Mouse (Mus musculus) MEL (cell line): ENCODE measurements around the gene Prph2. TPM values are rescaled to one million over a fixed set of nuclear protein-coding genes. Genes with fewer than 3 reads are reported as not detected.

Experiments
- DNase-seq: peaks from one replicate; pipeline ENCODE4 v3.0.0; 2011; ENCODE audit warnings: low read depth, low spot score
- H3K27ac ChIP-seq: 2 replicates; pipeline ENCODE4 v1.5.1; 2012; ENCODE audit warnings: low read depth, mild to moderate bottlenecking, control low read depth, low read length, moderate library complexity; ENCODE audit not compliant: control insufficient read depth
- H3K27me3 ChIP-seq, 2 experiments: fragments of 150-350 bp in 1 of 2; sonication (generic) in 1 of 2; 2 replicates each; pipeline ENCODE4 v1.6.1; 2012; ENCODE audit warnings: low read length in 2 of 2, mild to moderate bottlenecking in 2 of 2, improper control_type of control experiment in 1 of 2, moderate library complexity in 1 of 2; ENCODE audit not compliant: insufficient read depth in 2 of 2, control insufficient read depth in 1 of 2
- H3K36me3 ChIP-seq, 2 experiments: 2 replicates each; pipeline ENCODE4 v1.6.1; 2012 to 2014; ENCODE audit warnings: low read length in 2 of 2, improper control_type of control experiment in 1 of 2, inconsistent platforms in 1 of 2, mild to moderate bottlenecking in 1 of 2; ENCODE audit not compliant: insufficient read depth in 2 of 2, control insufficient read depth in 1 of 2
- H3K4me1 ChIP-seq, 2 experiments: fragments of 150-350 bp in 1 of 2; sonication (generic) in 1 of 2; 2 replicates each; pipeline ENCODE4 v1.6.1; 2012; ENCODE audit warnings: low read length in 2 of 2, improper control_type of control experiment in 1 of 2, mild to moderate bottlenecking in 1 of 2; ENCODE audit not compliant: insufficient read depth in 2 of 2, control insufficient read depth in 1 of 2
- H3K4me3 ChIP-seq, 2 experiments: fragments of 150-350 bp in 1 of 2; sonication (generic) in 1 of 2; 2 replicates each; pipeline ENCODE4 v1.5.1; 2012; ENCODE audit warnings: low read depth in 2 of 2, low read length in 2 of 2, mild to moderate bottlenecking in 2 of 2, moderate library complexity in 2 of 2, control low read depth in 1 of 2, improper control_type of control experiment in 1 of 2; ENCODE audit not compliant: control insufficient read depth in 1 of 2, insufficient read depth in 1 of 2
- H3K79me2 ChIP-seq: 2 replicates; pipeline ENCODE4 v1.6.1; 2012; ENCODE audit warnings: mild to moderate bottlenecking, low read length, moderate library complexity; ENCODE audit not compliant: control insufficient read depth, poor library complexity, insufficient read depth
- H3K9ac ChIP-seq: 2 replicates; pipeline ENCODE4 v1.6.1; 2012; ENCODE audit warnings: low read depth, mild to moderate bottlenecking, control low read depth, low read length, moderate library complexity; ENCODE audit not compliant: control insufficient read depth, poor library complexity, severe bottlenecking
- H3K9me3 ChIP-seq: fragments of 150-350 bp; sonication (generic); replicated peaks from 2 replicates; pipeline ENCODE4 v1.6.1; 2012; ENCODE audit warnings: mild to moderate bottlenecking, low read length, improper control_type of control experiment, moderate library complexity; ENCODE audit not compliant: insufficient read depth
- BHLHE40 ChIP-seq: IDR thresholded peaks from 2 replicates; pipeline ENCODE4 v1.6.1; 2012; ENCODE audit warnings: low read depth, mild to moderate bottlenecking, inconsistent platforms, low read length, improper control_type of control experiment, borderline replicate concordance
- CHD1 ChIP-seq: IDR thresholded peaks from 2 replicates; pipeline ENCODE4 v1.6.1; 2012; ENCODE audit warnings: low read depth, mild to moderate bottlenecking, inconsistent platforms, low read length, improper control_type of control experiment
- CTCF ChIP-seq, 3 experiments: IDR thresholded peaks in 2 of 3; conservative IDR thresholded peaks in 1 of 3; 2 replicates each; pipeline ENCODE4 v1.5.1; 2011 to 2012; ENCODE audit warnings: low read length in 3 of 3, low read depth in 2 of 3, mild to moderate bottlenecking in 2 of 3, improper control_type of control experiment in 1 of 3, inconsistent platforms in 1 of 3, mixed read lengths in 1 of 3, moderate library complexity in 1 of 3; ENCODE audit not compliant: control insufficient read depth in 1 of 3, insufficient read depth in 1 of 3, poor library complexity in 1 of 3, severe bottlenecking in 1 of 3
- E2F4 ChIP-seq: IDR thresholded peaks from 2 replicates; pipeline ENCODE4 v1.6.1; 2011; ENCODE audit warnings: low read depth, low read length, improper control_type of control experiment, borderline replicate concordance
- GATA1 ChIP-seq: IDR thresholded peaks from 2 replicates; pipeline ENCODE4 v1.6.1; 2011; ENCODE audit warnings: low read depth, low read length, improper control_type of control experiment
- JUND ChIP-seq: IDR thresholded peaks from 2 replicates; pipeline ENCODE4 v1.6.1; 2011; ENCODE audit warnings: low read depth, mild to moderate bottlenecking, improper control_type of control experiment, low read length
- MEF2A ChIP-seq: IDR thresholded peaks from 2 replicates; pipeline ENCODE4 v1.6.1; 2014; ENCODE audit warnings: low read depth, mild to moderate bottlenecking, inconsistent platforms, low read length, improper control_type of control experiment; ENCODE audit not compliant: poor library complexity, insufficient replicate concordance, severe bottlenecking; ENCODE audit errors: extremely low read depth
- MXI1 ChIP-seq: IDR thresholded peaks from 2 replicates; pipeline ENCODE4 v1.6.1; 2011; ENCODE audit warnings: mild to moderate bottlenecking, low read depth, low read length, improper control_type of control experiment
- MYB ChIP-seq: IDR thresholded peaks from 2 replicates; pipeline ENCODE4 v1.6.1; 2011; ENCODE audit warnings: mild to moderate bottlenecking, low read depth, low read length, improper control_type of control experiment
- MYC ChIP-seq: IDR thresholded peaks from 2 replicates; pipeline ENCODE4 v1.6.1; 2011; ENCODE audit warnings: low read depth, mild to moderate bottlenecking, low read length, improper control_type of control experiment, moderate library complexity
- POLR2A ChIP-seq, 2 experiments: IDR thresholded peaks; 2 replicates each; pipeline ENCODE4 v1.6.1; 2011 to 2012; ENCODE audit warnings: low read length in 2 of 2, mild to moderate bottlenecking in 2 of 2, control low read depth in 1 of 2, improper control_type of control experiment in 1 of 2, low read depth in 1 of 2, moderate library complexity in 1 of 2; ENCODE audit not compliant: control insufficient read depth in 1 of 2, insufficient read depth in 1 of 2, poor library complexity in 1 of 2
- RAD21 ChIP-seq: IDR thresholded peaks from 2 replicates; pipeline ENCODE4 v1.6.1; 2011; ENCODE audit warnings: mild to moderate bottlenecking, low read depth, low read length, improper control_type of control experiment
- RCOR1 ChIP-seq: IDR thresholded peaks from 2 replicates; pipeline ENCODE4 v1.6.1; 2012; ENCODE audit warnings: low read depth, mild to moderate bottlenecking, inconsistent platforms, low read length, improper control_type of control experiment
- SIN3A ChIP-seq: IDR thresholded peaks from 2 replicates; pipeline ENCODE4 v1.6.1; 2012; ENCODE audit warnings: low read length, improper control_type of control experiment, inconsistent platforms
- TAL1 ChIP-seq: IDR thresholded peaks from 2 replicates; pipeline ENCODE4 v1.6.1; 2012; ENCODE audit warnings: mild to moderate bottlenecking, inconsistent platforms, low read length, moderate library complexity, mixed read lengths
- TBP ChIP-seq: IDR thresholded peaks from 2 replicates; pipeline ENCODE4 v1.8.0; 2011; ENCODE audit warnings: low read depth, low read length, improper control_type of control experiment
- UBTF ChIP-seq: IDR thresholded peaks from 2 replicates; pipeline ENCODE4 v1.6.1; 2012; ENCODE audit warnings: low read depth, mild to moderate bottlenecking, inconsistent platforms, low read length, improper control_type of control experiment, moderate library complexity, borderline replicate concordance; ENCODE audit not compliant: insufficient read depth
- USF1 ChIP-seq: IDR thresholded peaks from 2 replicates; pipeline ENCODE4 v1.6.1; 2014; ENCODE audit warnings: low read depth, mild to moderate bottlenecking, inconsistent platforms, low read length, improper control_type of control experiment, moderate library complexity
- USF2 ChIP-seq, 2 experiments: IDR thresholded peaks; 2 replicates each; pipeline ENCODE4 v1.6.1; 2011 to 2012; ENCODE audit warnings: improper control_type of control experiment in 2 of 2, low read length in 2 of 2, borderline replicate concordance in 1 of 2, inconsistent platforms in 1 of 2, low read depth in 1 of 2, mild to moderate bottlenecking in 1 of 2; ENCODE audit not compliant: insufficient read depth in 1 of 2
- ZC3H11A ChIP-seq: IDR thresholded peaks from 2 replicates; pipeline ENCODE4 v1.6.1; 2012; ENCODE audit warnings: low read depth, mild to moderate bottlenecking, inconsistent platforms, low read length, improper control_type of control experiment
- ZNF384 ChIP-seq: IDR thresholded peaks from 2 replicates; pipeline ENCODE4 v1.6.1; 2012; ENCODE audit warnings: low read depth, mild to moderate bottlenecking, inconsistent platforms, low read length, improper control_type of control experiment
- polyA plus RNA-seq, 2 experiments: library from polyadenylated mRNA; stranded (reverse) in 1 of 2; unstranded in 1 of 2; fragments of >175 nt in 1 of 2; fragments of >200 nt in 1 of 2; gene quantifications; 2 replicates each; pipeline versions ENCODE4 v1.2.1 to v1.2.4; 2012; ENCODE audit warnings: low replicate concordance in 2 of 2, low read depth in 1 of 2; ENCODE audit not compliant: insufficient read length in 2 of 2, insufficient read depth in 1 of 2, missing spikeins in 1 of 2
- total RNA-seq: library from RNA; depleted of rRNA; stranded (reverse); fragments of 300-350 nt; gene quantifications from 2 replicates; pipeline ENCODE4 v1.2.3, GENCODE M21; 2012

The Prph2 gene
- total and polyA plus RNA-seq, 3 experiments = not detected

- TF ChIP-seq CHD1 (no peak), USF2 (IDR thresholded peaks at IDR 0.05; ENCODE audit: borderline replicate concordance in 1 of 2, insufficient read depth in 1 of 2, low read depth in 1 of 2, low read length in 2 of 2) (no peak), RCOR1 (0 out of 2 replicates have a peak, but pooled peaks have one; percentile 43), USF1 (peak; percentile 82), E2F4 (no peak), ZNF384 (no peak), MYC (no peak), JUND (no peak)
Measured at GRCm38 (mm10) chr17:46864566-46865195, 45.6 kb upstream of the Prph2 start (continued).

- peaks cover 5 to 26% of the 10 kb centered on the region in 2 experiments for H3K4me1 ChIP-seq
- peaks cover 0 to 14% of the 10 kb centered on the region in 2 experiments; a peak in 2 of 4 replicates for H3K36me3 ChIP-seq
- H3K9me3 ChIP-seq = no peaks in the 10 kb centered on the region
- no peak for DNase-seq
- no peak overlapping the region for H3K4me3 ChIP-seq
- H3K27me3 ChIP-seq = no peaks in the 10 kb centered on the region
- no peak overlapping the region for H3K27ac ChIP-seq
- no peak overlapping the region for H3K9ac ChIP-seq
- TF ChIP-seq POLR2A (IDR thresholded peaks at IDR 0.05; ENCODE audit: control insufficient read depth in 1 of 2, insufficient read depth in 1 of 2, low read depth in 1 of 2, low read length in 2 of 2, poor library complexity in 1 of 2) = no peak
- no peak for TF ChIP-seq UBTF
- TF ChIP-seq MYB = no peak
- TF ChIP-seq MXI1 = no peak
- TF ChIP-seq TBP = no peak
- no peak for TF ChIP-seq SIN3A
- no peak for TF ChIP-seq CTCF (IDR thresholded peaks at IDR 0.05 in 2 of 3, conservative IDR thresholded peaks at IDR 0.05 in 1 of 3; ENCODE audit: control insufficient read depth in 1 of 3, insufficient read depth in 1 of 3, low read depth in 2 of 3, low read length in 3 of 3, poor library complexity in 1 of 3, severe bottlenecking in 1 of 3)
- no peak for TF ChIP-seq USF1
- TF ChIP-seq TAL1 = no peak
- no peak for TF ChIP-seq MEF2A
- TF ChIP-seq RAD21 = no peak
- no peak for TF ChIP-seq ZNF384
- TF ChIP-seq CHD1 = no peak
- TF ChIP-seq BHLHE40 = no peak
- TF ChIP-seq GATA1 = no peak
- TF ChIP-seq ZC3H11A = no peak
- H3K79me2 ChIP-seq = no peaks in the 10 kb centered on the region
Measured at GRCm38 (mm10) chr17:46866836-46867235, 43.4 kb upstream of the Prph2 start.
